Mouse (Mus musculus): ENCODE measurements at regions not wholly inside any gene's neighbourhood (a gene's known extent, or its start where the extent isn't known, plus 50 kb on each side); places are given as distances from the start of the nearest gene placed in this dataset.

DNA sequence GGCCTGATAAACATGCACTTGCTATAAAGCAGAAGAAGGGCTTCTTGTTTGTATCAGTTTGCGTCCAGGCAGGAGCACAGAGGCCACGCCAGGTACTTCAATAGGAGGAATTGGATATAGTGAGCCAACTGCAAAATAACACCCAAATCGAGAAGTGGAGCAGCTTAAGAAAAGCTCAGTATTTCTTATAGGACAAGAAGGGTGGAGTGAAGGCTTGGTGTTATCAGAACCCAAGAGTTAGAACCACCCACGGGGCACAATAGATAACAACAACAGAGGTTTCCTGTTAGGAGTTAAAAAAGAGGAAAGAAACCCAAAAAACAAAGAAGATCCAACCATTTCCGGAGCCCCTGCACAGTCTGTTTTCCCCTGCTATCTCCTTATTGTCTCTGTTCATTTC lies 126.4 kb upstream of the Bmp2 start:
- Histone ChIP-seq H3K4me1 (ENCODE audit: control insufficient read depth, insufficient read depth, low read length) (no peaks in the 10 kb centered on the region), H3K4me3 (ENCODE audit: insufficient read depth, low read length) (no peak overlapping the region), H3K27ac (ENCODE audit: insufficient read depth, low read length) (no peak overlapping the region)
- TF ChIP-seq CTCF (IDR thresholded peaks at IDR 0.05; ENCODE audit: extremely low read depth, insufficient read depth, low read length) (no peak), POLR2A (IDR thresholded peaks at IDR 0.05; ENCODE audit: extremely low read depth, insufficient read depth, low read length) (no peak)

GRCm38 (mm10) chr2:133427039-133427438 lies 124.9 kb upstream of the Bmp2 start:
- TF ChIP-seq POLR2A (IDR thresholded peaks at IDR 0.05; ENCODE audit: extremely low read depth, insufficient read depth, low read length) (no peak), CTCF (IDR thresholded peaks at IDR 0.05; ENCODE audit: extremely low read depth, insufficient read depth, low read length) (no peak)
- Histone ChIP-seq H3K4me3 (ENCODE audit: insufficient read depth, low read length) (no peak overlapping the region), H3K4me1 (ENCODE audit: control insufficient read depth, insufficient read depth, low read length) (no peaks in the 10 kb centered on the region), H3K27ac (ENCODE audit: insufficient read depth, low read length) (no peak overlapping the region)

- Histone ChIP-seq H3K4me1 (ENCODE audit: control insufficient read depth, insufficient read depth, low read length) (no peaks in the 10 kb centered on the region), H3K27ac (ENCODE audit: insufficient read depth, low read length) (no peak overlapping the region), H3K4me3 (ENCODE audit: insufficient read depth, low read length) (no peak overlapping the region)
- no peak for TF ChIP-seq POLR2A (IDR thresholded peaks at IDR 0.05; ENCODE audit: extremely low read depth, insufficient read depth, low read length)
- TF ChIP-seq CTCF (IDR thresholded peaks at IDR 0.05; ENCODE audit: extremely low read depth, insufficient read depth, low read length): no peak
Observed at GRCm38 (mm10) chr2:133429369-133430062, 122.4 kb upstream of the Bmp2 start.

GRCm38 (mm10) chr2:133430741-133431438 lies 121.1 kb upstream of the Bmp2 start:
- Histone ChIP-seq H3K4me3 (ENCODE audit: insufficient read depth, low read length) (no peak overlapping the region), H3K4me1 (ENCODE audit: control insufficient read depth, insufficient read depth, low read length) (no peaks in the 10 kb centered on the region), H3K27ac (ENCODE audit: insufficient read depth, low read length) (no peak overlapping the region)
- TF ChIP-seq POLR2A (IDR thresholded peaks at IDR 0.05; ENCODE audit: extremely low read depth, insufficient read depth, low read length) (no peak), CTCF (IDR thresholded peaks at IDR 0.05; ENCODE audit: extremely low read depth, insufficient read depth, low read length) (no peak)

DNA sequence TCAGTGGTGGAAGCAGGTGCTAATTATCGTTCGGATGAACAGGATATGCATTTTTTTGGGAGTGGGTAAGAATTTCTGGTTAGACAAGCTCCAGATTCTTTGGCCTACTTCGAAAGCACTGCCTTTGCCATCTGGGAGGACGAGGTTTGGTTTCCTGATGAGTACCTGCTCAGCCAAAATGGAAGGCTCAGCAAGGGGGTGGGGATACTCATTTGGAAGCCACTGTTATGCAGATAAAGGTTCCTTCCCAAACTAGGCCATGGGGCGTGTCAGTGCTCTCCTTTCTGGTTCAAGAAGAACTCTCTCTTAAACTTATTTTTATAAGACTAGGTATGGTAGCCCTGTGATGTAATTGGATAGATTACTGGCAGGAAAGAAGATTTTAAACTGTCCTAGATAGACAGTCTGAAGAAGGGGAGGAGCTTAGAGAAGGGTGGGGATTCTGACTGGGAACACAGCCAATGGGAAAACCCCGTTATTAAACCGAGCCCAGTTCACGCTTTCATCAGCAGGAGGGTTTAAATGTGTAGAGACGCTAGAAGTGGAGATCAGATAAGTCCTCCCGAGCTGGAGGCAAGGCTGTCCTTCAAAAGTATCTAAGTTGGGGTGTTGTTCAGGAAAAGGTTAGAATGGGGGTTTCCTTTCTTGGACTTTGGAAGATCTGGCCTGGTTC lies 119.7 kb upstream of the Bmp2 start:
- TF ChIP-seq POLR2A (IDR thresholded peaks at IDR 0.05; ENCODE audit: extremely low read depth, insufficient read depth, low read length): no peak
- no peak for TF ChIP-seq CTCF (IDR thresholded peaks at IDR 0.05; ENCODE audit: extremely low read depth, insufficient read depth, low read length)
- H3K4me3 ChIP-seq (ENCODE audit: insufficient read depth, low read length): no peak overlapping the region
- H3K27ac ChIP-seq (ENCODE audit: insufficient read depth, low read length): no peak overlapping the region
- no peaks in the 10 kb centered on the region for H3K4me1 ChIP-seq (ENCODE audit: control insufficient read depth, insufficient read depth, low read length)

GRCm38 (mm10) chr2:133436913-133437843 lies 114.8 kb upstream of the Bmp2 start:
- Histone ChIP-seq H3K4me3 (ENCODE audit: insufficient read depth, low read length) (peak overlapping the region; percentile 23), H3K4me1 (ENCODE audit: control insufficient read depth, insufficient read depth, low read length) (no peaks in the 10 kb centered on the region), H3K27ac (ENCODE audit: insufficient read depth, low read length) (no peak overlapping the region)
- no peak for TF ChIP-seq CTCF (IDR thresholded peaks at IDR 0.05; ENCODE audit: extremely low read depth, insufficient read depth, low read length)
- no peak for TF ChIP-seq POLR2A (IDR thresholded peaks at IDR 0.05; ENCODE audit: extremely low read depth, insufficient read depth, low read length)

DNA sequence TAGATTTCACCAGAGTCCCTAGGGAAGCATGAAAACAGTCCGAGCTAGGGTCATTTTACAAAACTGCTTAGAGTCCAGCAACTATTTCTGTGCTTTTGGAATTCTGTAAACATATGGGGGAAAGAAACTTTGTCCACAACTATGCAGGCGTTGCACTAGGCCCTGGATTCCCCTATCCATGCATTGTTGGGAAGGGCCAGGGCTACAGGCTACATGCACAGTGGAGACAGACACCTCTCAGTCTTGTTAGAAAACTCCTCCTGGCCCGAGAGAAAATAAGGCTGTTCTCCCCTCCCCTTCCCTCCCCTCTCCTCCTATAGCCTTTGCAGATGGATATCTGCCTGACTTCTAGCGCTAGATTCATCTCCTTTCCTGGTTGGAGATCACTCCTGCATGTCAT lies 113.9 kb upstream of the Bmp2 start:
- H3K27ac ChIP-seq (ENCODE audit: insufficient read depth, low read length): no peak overlapping the region
- H3K4me1 ChIP-seq (ENCODE audit: control insufficient read depth, insufficient read depth, low read length): no peaks in the 10 kb centered on the region
- peak overlapping the region; percentile 23; the same call in 1 of the 2 replicates for H3K4me3 ChIP-seq (ENCODE audit: insufficient read depth, low read length)
- TF ChIP-seq CTCF (IDR thresholded peaks at IDR 0.05; ENCODE audit: extremely low read depth, insufficient read depth, low read length): no peak

- TF ChIP-seq CTCF (IDR thresholded peaks at IDR 0.05; ENCODE audit: extremely low read depth, insufficient read depth, low read length) (no peak), POLR2A (IDR thresholded peaks at IDR 0.05; ENCODE audit: extremely low read depth, insufficient read depth, low read length) (no peak)
- H3K27ac ChIP-seq (ENCODE audit: insufficient read depth, low read length): no peak overlapping the region
- H3K4me1 ChIP-seq (ENCODE audit: control insufficient read depth, insufficient read depth, low read length): no peaks in the 10 kb centered on the region; the same call in 1 of the 2 replicates
- H3K4me3 ChIP-seq (ENCODE audit: insufficient read depth, low read length): no peak overlapping the region
Observed at GRCm38 (mm10) chr2:133443024-133443423, 108.9 kb upstream of the Bmp2 start.

- Histone ChIP-seq H3K27ac (ENCODE audit: insufficient read depth, low read length) (no peak overlapping the region), H3K4me3 (ENCODE audit: insufficient read depth, low read length) (no peak overlapping the region), H3K4me1 (ENCODE audit: control insufficient read depth, insufficient read depth, low read length) (no peaks in the 10 kb centered on the region; the same call in 1 of the 2 replicates)
- no peak for TF ChIP-seq CTCF (IDR thresholded peaks at IDR 0.05; ENCODE audit: extremely low read depth, insufficient read depth, low read length)
- TF ChIP-seq POLR2A (IDR thresholded peaks at IDR 0.05; ENCODE audit: extremely low read depth, insufficient read depth, low read length): no peak
Observed at GRCm38 (mm10) chr2:133443490-133443889, 108.5 kb upstream of the Bmp2 start.
